Mouse (Mus musculus): ENCODE results near the gene Acsm4. TPM values are rescaled to one million over a fixed set of nuclear protein-coding genes. Genes with fewer than 3 reads are reported as not detected.
"Not testable (repeated sequence)": the region's sequence is repeated elsewhere in the genome, so short reads cannot be mapped to it uniquely, and the experiment has no call there.

Gene Acsm4
- total RNA-seq (2021), result not detected
- long read RNA-seq, experiment 1, result 0 reads
- long read RNA-seq, experiment 2, result 0 reads

GRCm38 (mm10) chr7:119689726-119690125 lies at the start of gene Acsm4:
TSS of gene Acsm4 (plus strand) at chr7:119690026.
- intact Hi-C loops (cut with DNase I), result no loop called here
- no peak for DNase-seq

DNA sequence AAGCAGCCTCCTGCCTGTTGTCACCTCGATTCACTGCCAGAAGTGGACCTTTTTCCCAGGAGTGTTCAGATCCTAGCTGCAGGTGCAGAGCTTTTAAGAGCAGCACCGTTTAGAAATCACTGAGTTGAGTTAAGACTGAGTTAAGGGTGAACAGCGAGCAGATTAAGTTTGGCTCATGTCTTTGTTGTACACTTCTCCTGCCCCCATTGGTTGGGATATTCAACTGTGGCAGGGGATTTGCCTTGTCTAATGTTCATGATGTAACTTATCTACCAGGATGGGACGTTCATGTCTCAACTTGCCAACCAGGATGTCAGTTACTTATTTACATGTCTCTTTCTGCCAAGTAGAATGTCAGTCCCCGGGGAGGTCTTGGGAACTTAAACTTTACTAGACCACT lies 47.5 kb upstream of the Acsm4 start:
- intact Hi-C loops (cut with DNase I), result no loop called here
- DNase-seq, result no peak

DNA sequence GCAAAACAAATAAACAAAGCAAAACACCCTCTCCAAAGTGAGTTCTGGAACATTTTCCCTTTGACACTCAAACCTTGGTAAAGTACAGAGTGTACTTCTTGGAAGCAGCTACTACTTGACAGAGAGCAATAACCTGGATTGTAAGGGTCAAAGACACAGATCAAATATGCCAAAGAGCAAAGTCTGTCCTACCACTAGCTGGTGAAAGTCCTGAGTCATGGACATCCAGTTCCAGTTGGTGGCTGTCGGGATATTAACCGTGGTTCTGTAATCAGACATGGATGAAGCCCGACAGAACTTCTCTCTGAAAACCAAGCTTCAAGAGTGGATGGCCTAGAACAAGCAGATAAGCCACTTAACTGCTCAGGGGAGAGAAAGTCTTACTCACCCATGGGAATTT lies 21.9 kb upstream of the Acsm4 start:
- intact Hi-C loops (cut with DNase I), result no loop called here
- DNase-seq, result no peak

DNA sequence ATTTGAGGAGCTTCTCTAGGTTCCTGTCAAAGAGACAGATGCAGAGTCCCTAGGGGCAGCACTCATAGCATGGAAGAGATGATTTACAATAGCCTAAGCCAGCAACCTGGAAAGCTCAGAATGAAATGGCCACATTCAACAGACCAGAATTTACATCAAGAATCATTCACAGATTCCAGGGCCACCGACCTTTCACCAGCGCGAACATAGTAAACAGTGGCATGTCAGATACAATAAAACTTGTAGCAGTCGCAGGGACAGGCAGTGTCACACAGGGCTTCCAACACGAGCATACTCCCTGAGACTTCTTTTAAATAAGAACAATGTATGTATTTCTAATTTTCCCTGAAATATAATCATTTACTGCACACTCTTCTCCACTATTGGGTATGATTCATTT lies 19.4 kb upstream of the Acsm4 start:
- no peak for DNase-seq
- intact Hi-C loops (cut with DNase I), result no loop called here

- intact Hi-C loops (cut with DNase I), result no loop called here
- DNase-seq, result no peak
Observed at GRCm38 (mm10) chr7:119670925-119671324, 18.9 kb upstream of the Acsm4 start.

DNA sequence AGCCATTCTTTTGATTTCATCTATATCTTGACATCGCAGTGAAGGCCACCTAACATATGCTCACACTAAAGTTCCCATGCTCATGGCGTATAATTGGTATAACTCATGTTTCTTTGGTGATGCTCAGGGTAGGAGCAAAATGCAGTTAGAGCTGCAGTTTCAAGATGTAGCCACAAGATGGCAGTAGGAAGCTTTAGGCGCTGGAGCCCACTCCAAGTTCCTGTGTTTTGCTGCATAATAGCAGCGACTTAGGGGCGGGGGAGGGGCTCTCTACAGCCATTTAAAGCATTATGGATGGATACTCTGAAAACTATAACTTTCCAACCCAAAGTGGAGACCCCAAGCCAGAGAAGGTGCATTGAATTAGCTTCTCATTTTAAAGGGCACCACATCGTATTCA lies 16.4 kb upstream of the Acsm4 start:
- no peak for DNase-seq
- intact Hi-C loops (cut with DNase I), result no loop called here

- intact Hi-C loops (cut with DNase I), result no loop called here
- DNase-seq, result no peak
Observed at GRCm38 (mm10) chr7:119680107-119680506, 9.7 kb upstream of the Acsm4 start.

GRCm38 (mm10) chr7:119682699-119683098 lies 7.1 kb upstream of the Acsm4 start:
- intact Hi-C loops (cut with DNase I), result no loop called here
- no peak for DNase-seq

- DNase-seq, result no peak
- intact Hi-C loops (cut with DNase I), result no loop called here
Observed at GRCm38 (mm10) chr7:119692302-119692701, 2.5 kb downstream of the Acsm4 start.

DNA sequence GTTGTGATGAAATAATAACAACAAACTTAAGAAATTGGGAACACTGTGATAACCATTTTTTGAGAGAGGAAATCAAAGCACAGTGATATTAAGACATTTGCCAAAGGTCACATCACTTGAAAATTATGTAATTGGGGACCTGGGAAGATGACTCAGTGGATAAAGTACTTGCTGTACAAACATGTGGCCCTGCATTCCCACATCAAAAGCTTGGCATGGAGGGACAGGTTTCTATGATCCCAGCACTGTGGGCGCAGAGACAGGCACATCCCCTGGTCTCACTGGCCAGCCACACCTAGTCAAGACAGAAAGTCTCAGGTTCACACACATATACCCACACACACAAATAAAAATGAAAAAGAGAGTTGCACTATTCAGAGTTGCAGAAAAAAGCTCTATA lies 5.1 kb downstream of the Acsm4 start:
- no peak for DNase-seq
- intact Hi-C loops (cut with DNase I), result no loop called here

GRCm38 (mm10) chr7:119714111-119714510 lies 24.3 kb downstream of the Acsm4 start:
- intact Hi-C loops (cut with DNase I), result no loop called here
- no peak for DNase-seq

GRCm38 (mm10) chr7:119720253-119720946 lies 30.6 kb downstream of the Acsm4 start, which contains the start of gene Thumpd1:
TSS of gene Thumpd1 (minus strand) at chr7:119720798.
- peak; percentile 86 to 91 for DNase-seq

DNA sequence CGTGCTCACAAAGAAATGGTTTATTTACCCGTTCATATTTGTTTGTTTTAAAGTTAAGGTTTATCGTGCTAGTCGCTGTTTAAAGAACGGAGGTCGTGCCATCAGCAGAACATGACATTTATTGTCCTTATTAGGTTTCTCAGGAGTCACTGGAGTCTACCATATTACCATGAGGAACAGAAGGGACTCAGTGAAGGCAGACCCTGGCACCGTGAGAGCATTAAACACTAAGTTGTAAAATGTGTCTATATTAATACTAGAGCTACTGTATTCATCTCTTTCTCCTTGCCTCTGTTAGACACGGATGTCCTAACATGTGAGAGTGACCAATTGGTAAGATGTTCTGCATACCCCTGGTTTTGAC lies 31.1 kb downstream of the Acsm4 start:
- no peak for DNase-seq
- intact Hi-C loops (cut with DNase I), result no loop called here

More at GRCm38 (mm10) chr7:119720253-119720946, 30.6 kb downstream of the Acsm4 start, which contains the start of gene Thumpd1:
- intact Hi-C loops (cut with DNase I), result no loop called here

GRCm38 (mm10) chr7:119727621-119728020 lies 37.8 kb downstream of the Acsm4 start:
- intact Hi-C loops (cut with DNase I), result no loop called here

DNA sequence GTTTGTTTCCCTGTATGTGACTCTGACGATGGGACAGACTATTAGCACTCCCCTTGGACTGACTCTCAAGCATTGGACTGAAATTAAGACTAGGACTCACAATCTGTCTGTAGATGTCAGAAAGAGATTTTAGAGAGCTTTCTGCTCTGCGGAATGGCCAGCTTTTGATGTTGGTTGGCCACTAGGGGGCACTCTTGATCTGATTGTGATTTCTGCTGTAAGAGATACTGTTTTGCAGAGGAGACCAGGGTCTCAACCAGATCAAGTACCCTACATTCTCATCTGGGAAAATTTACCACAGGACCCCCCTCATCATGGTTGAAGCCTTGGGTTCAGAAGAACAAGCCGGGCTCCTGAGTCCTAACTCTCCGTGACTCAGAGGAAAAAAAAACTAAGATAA lies 41.4 kb downstream of the Acsm4 start:
- DNase-seq; intact Hi-C loops (cut with DNase I): not testable (repeated sequence)

More at GRCm38 (mm10) chr7:119727621-119728020, 37.8 kb downstream of the Acsm4 start:
- no peak for DNase-seq

DNA sequence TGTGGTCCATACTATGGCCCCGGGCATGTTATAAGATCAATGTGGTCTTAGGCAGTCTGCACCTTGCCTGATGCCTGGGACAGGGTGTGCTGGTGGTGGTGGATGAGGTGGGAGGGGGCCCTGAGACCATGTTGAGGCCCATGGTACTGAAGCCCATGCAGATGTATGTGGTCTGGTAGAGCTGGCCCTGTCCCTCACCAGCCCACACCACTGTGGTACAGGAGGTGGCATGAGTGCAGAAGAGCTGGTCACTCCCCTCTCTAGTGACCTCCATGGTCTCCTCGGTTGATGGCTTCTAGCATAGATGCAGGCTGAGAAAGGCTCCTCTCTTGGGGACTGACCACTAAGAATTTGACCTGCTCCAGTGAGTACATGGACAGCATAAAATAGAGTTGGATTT lies 49.1 kb downstream of the Acsm4 start:
- no peak for DNase-seq
- intact Hi-C loops (cut with DNase I), result no loop called here

GRCm38 (mm10) chr7:119739798-119740468 lies 50.1 kb downstream of the Acsm4 start:
- intact Hi-C loops (cut with DNase I), result loop anchor here (5.0 kb wide), 1 partner anchor 1827 kb away; no protein-coding TSS in a partner anchor
- not testable (repeated sequence) for DNase-seq

GRCm38 (mm10) chr7:119744321-119744720 lies 54.5 kb downstream of the Acsm4 start:
- no peak for DNase-seq
- intact Hi-C loops (cut with DNase I), result loop anchor here (5.0 kb wide), 1 partner anchor 1823 kb away; no protein-coding TSS in a partner anchor

DNA sequence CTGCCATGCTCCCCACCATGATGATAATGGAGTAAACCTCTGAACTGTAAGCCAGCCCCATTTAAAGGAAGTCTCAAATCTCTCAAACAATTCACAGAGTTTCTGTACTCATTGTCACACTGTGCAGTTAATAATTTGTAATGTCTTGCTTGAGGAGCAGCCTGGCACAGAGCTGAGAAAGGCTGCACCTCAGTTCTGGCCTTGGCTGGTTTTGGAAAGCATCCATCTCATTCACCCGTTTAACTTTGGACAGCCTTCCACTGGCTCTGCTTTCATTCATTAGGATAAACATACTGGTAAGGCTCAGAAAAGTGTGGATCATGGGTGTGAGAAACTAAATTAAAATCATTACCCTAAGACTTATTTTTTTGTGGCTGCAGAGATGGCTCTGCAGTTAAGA lies 56.0 kb downstream of the Acsm4 start:
- no peak for DNase-seq
- intact Hi-C loops (cut with DNase I), result no loop called here

DNA sequence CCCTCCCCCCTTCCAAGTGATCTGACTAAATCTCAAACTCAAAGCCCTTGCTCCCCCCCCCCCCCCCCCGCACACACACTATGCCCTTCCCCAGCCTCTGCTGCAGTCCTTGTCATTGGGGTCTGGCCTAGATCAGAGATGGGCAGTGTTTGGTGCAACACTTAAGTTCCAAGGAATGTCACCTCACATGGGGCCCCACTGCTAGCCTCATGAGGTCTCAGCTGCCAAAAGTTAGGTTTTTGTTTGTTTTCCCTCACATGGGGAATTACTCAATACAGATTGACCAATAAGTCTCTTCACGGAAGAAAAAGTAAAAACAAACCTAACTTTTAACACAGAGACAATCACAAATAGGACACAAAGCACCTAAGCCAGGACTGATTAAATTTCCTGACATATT lies 58.9 kb downstream of the Acsm4 start:
- intact Hi-C loops (cut with DNase I), result no loop called here
- no peak for DNase-seq

DNA sequence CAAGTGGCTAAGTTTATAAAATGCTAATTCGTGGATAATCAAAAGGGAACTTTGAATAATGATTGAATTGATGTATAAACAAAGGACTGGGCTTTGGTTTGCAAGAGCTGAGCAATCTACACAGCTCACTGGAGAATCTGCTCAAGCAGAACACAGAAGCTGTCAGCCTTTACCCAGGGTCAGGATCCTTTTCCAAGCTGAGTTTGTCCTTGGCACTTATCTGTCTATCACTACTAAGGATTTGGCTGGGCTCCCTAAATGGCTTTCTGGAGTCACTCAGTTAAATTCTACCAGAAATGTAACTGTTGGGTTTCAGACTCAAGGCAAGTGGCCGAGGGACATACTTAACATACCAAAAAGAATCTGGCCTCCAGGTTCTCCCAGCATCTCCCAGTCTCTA lies 60.1 kb downstream of the Acsm4 start:
- no peak for DNase-seq
- intact Hi-C loops (cut with DNase I), result no loop called here

DNA sequence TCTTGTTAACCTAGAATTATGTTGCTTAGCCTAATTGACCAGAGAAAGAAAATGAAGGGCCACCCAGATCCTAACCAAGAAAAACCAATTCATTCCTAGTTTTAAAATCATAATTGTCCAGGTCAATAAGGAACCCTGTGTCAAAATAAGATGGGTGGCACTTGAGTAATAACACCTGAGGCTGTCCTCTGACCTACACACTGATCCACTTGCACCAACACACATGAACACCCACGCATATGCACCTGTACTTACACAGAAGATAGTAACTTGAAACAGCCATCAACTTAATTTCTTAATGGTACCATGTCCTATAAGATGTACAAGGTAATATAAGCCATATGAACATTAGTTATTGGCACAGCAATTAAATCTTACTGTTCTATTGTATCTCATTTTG lies 63.9 kb downstream of the Acsm4 start:
- no peak for DNase-seq
- intact Hi-C loops (cut with DNase I), result no loop called here

All from gastrocnemius, postnatal 36 days (tissue).